8 mouse cellular contexts compared by ENCODE assay signal in the genomic region with DNA sequence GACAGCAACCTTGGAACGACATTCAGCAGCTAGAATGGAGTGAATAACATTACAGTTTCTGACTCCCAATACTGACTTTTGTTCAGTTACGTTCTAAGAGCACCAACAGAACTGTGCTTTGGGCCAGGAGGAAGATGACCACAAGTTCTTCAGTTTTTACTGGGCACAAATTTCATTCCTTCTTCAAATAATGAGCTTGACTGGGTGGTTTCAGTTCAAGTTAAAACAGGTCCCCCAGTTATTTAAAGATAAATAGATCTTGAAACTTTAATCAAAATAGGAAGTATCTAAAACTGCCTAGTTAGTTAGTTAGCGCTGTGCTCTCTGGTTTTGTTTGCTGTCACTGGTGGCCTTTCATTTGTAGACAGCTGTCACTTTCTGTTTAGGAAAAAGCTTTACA. TPM values are rescaled to one million over a fixed set of nuclear protein-coding genes. Genes with fewer than 3 reads are reported as not detected.
DNase-seq lines count a peak whose midpoint lies in the region; ATAC-seq and TF ChIP-seq lines count a peak whose summit lies in the region.

No protein-coding gene starts in this region.

- 52% methylated on average over 3 of the region's 3 CpGs for WGBS in kidney, postnatal 0 days
- WGBS in hindbrain, postnatal 0 days: 40% methylated on average over 3 of the region's 3 CpGs
- 13% methylated on average over 3 of the region's 3 CpGs for WGBS in midbrain, embryonic 14.5 days

- no peak for ATAC-seq in kidney, postnatal 0 days (replicated peaks; ENCODE audit: low FRiP score, low read depth)
- peak; percentile 6 for ATAC-seq in common myeloid progenitor, adult 5-6 weeks (replicated peaks; ENCODE audit: low read depth, poor library complexity, severe bottlenecking)
- ATAC-seq in hindbrain, postnatal 0 days: no peak
- ATAC-seq in midbrain, embryonic 14.5 days (ENCODE audit: low FRiP score, low TSS enrichment): no peak

- DNase-seq in kidney, postnatal 0 days (ENCODE audit: low spot score): no peak
- no peak for DNase-seq in kidney, adult 18-20 months
- no peak for DNase-seq in hindbrain, postnatal 0 days (ENCODE audit: low spot score)
- peak; percentile 15 for DNase-seq in midbrain, embryonic 14.5 days
- no peak for DNase-seq in left cerebral cortex, postnatal 14 days (ENCODE audit: low spot score in 2 of 2)
- no peak for DNase-seq in layer of hippocampus, postnatal 36 days
- DNase-seq in gastrocnemius, adult 18-20 months (ENCODE audit: low spot score): no peak

- no peak for TF ChIP-seq CTCF in kidney, postnatal 0 days (IDR thresholded peaks at IDR 0.05; ENCODE audit: low read depth)
- no peak for TF ChIP-seq CTCF in hindbrain, postnatal 0 days (IDR thresholded peaks at IDR 0.05; ENCODE audit: low read depth)

- intact Hi-C loops in left cerebral cortex, postnatal 14 days (cut with DNase I): no loop called here

- no peaks in the 10 kb centered on the region for H3K36me3 ChIP-seq in kidney, postnatal 0 days (ENCODE audit: insufficient read depth, low read length)
- H3K36me3 ChIP-seq in hindbrain, postnatal 0 days (ENCODE audit: insufficient read depth, low read length): no peaks in the 10 kb centered on the region
- H3K36me3 ChIP-seq in midbrain, embryonic 14.5 days (ENCODE audit: control insufficient read depth, insufficient read depth, low read length): no peaks in the 10 kb centered on the region

- no peaks in the 10 kb centered on the region for H3K27me3 ChIP-seq in kidney, postnatal 0 days (ENCODE audit: insufficient read depth, low read length)
- no peaks in the 10 kb centered on the region for H3K27me3 ChIP-seq in hindbrain, postnatal 0 days (ENCODE audit: insufficient read depth, low read length)
- no peaks in the 10 kb centered on the region for H3K27me3 ChIP-seq in midbrain, embryonic 14.5 days (ENCODE audit: control insufficient read depth, insufficient read depth, low read length)

- no peak overlapping the region for H3K9ac ChIP-seq in kidney, postnatal 0 days (ENCODE audit: low read depth, low read length)
- H3K9ac ChIP-seq in hindbrain, postnatal 0 days (replicated peaks; ENCODE audit: low read length): no peak overlapping the region
- H3K9ac ChIP-seq in midbrain, embryonic 14.5 days (replicated peaks; ENCODE audit: low read length): no peak overlapping the region

- 0 out of 2 replicates have a peak overlapping the region, but pooled peaks have one; percentile 28 for H3K4me2 ChIP-seq in kidney, postnatal 0 days (ENCODE audit: low read length)
- no peak overlapping the region for H3K4me2 ChIP-seq in hindbrain, postnatal 0 days (ENCODE audit: low read depth, low read length)
- H3K4me2 ChIP-seq in midbrain, embryonic 14.5 days (ENCODE audit: low read length): no peak overlapping the region

- H3K27ac ChIP-seq in kidney, postnatal 0 days: peak overlapping the region; percentile 89
- peak overlapping the region; percentile 83 for H3K27ac ChIP-seq in hindbrain, postnatal 0 days
- H3K27ac ChIP-seq in midbrain, embryonic 14.5 days (replicated peaks; ENCODE audit: low read depth, low read length): peak overlapping the region; percentile 53; the same call in 1 of the 2 replicates

- H3K9me3 ChIP-seq in kidney, postnatal 0 days (replicated peaks; ENCODE audit: low read length): no peaks in the 10 kb centered on the region
- no peaks in the 10 kb centered on the region for H3K9me3 ChIP-seq in hindbrain, postnatal 0 days (ENCODE audit: low read length)
- H3K9me3 ChIP-seq in midbrain, embryonic 14.5 days (ENCODE audit: control insufficient read depth, low read length): no peaks in the 10 kb centered on the region

- H3K4me3 ChIP-seq in kidney, postnatal 0 days (replicated peaks; ENCODE audit: low read depth, low read length): no peak overlapping the region
- H3K4me3 ChIP-seq in hindbrain, postnatal 0 days (ENCODE audit: low read length): no peak overlapping the region
- H3K4me3 ChIP-seq in midbrain, embryonic 14.5 days (replicated peaks; ENCODE audit: low read depth, low read length): no peak overlapping the region

- H3K4me1 ChIP-seq in kidney, postnatal 0 days (replicated peaks; ENCODE audit: insufficient read depth, low read length): peaks cover 15% of the 10 kb centered on the region
- peaks cover 17% of the 10 kb centered on the region for H3K4me1 ChIP-seq in hindbrain, postnatal 0 days (ENCODE audit: insufficient read depth, low read length)
- peaks cover 40% of the 10 kb centered on the region for H3K4me1 ChIP-seq in midbrain, embryonic 14.5 days (ENCODE audit: control insufficient read depth, insufficient read depth, low read length)

RNA-seq across cellular contexts. Expression of gene Psmd6, which starts 52.2 kb away (rescaled TPM):
- polyA plus RNA-seq in kidney, postnatal 0 days (2015; fragmentation: Nextera tagmentation; extraction: Ambion mirVana): 216 and 226 TPM in 2 replicates
- total RNA-seq in common myeloid progenitor, adult 5-6 weeks (2017): 208 and 220 TPM in 2 replicates
- total RNA-seq in hindbrain, postnatal 0 days (2014; rRNA removed): 101 and 105 TPM in 2 replicates
- polyA plus RNA-seq in hindbrain, postnatal 0 days (2015; fragmentation: Nextera tagmentation; extraction: Ambion mirVana): 233 and 235 TPM in 2 replicates
- polyA plus RNA-seq in midbrain, embryonic 14.5 days (2014; fragmentation: Nextera tagmentation; extraction: Ambion mirVana): 240 and 278 TPM in 2 replicates
- 100 to 1,000 TPM; 108 to 110 TPM for total RNA-seq in left cerebral cortex, postnatal 14 days (2021)
- total RNA-seq in layer of hippocampus, postnatal 36 days (2021): 100 to 1,000 TPM; 123 to 136 TPM
- 100 to 1,000 TPM; 134 to 140 TPM for total RNA-seq in gastrocnemius, adult 18-20 months (2021)
